In the genomic region with DNA sequence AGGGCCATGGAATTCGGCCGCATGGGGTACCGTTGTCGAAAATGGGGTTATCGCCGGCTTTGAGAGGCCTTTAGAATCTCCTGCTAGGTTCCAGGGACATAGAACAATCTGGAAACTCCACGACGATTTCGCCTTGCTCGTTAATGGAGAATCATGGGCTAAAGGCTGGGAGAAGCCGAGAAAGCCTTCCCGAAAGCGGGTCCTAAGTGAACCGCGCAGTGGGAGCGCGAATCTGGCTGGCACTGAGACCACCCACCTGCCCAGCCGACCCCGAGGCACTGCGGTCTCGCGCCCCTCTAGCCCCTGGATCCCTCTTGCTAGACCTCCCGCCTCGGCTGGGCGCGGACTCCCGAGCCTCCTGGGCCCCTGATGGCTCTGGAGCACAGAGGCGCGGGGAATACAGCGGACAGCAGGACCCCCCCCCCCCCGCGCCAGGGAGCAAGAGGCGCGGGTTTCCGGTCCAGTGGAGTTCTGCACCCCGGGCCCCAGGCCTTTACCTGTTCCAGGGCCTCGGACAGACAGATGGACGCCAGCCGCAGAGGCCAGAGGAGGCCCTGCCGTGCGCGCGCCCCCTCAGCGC, we compare ENCODE assay signal across 9 mouse cellular contexts. TPM values are rescaled to one million over a fixed set of nuclear protein-coding genes. Genes with fewer than 3 reads are reported as not detected.
DNase-seq lines count a peak whose midpoint lies in the region; ATAC-seq lines count a peak whose summit lies in the region.
"Had no signal": no experiment of that assay in that cellular context is flagged by ENCODE, and none has a peak within 500 bp of the region (broad histone marks: within the 10 kb centered on the region; RNA-seq: fewer than 3 reads in every experiment).

No protein-coding gene starts in this region.

- ATAC-seq in hindbrain, embryonic 12.5 days (ENCODE audit: low FRiP score) = no peak
- no peak for ATAC-seq in midbrain, embryonic 14.5 days (ENCODE audit: low FRiP score, low TSS enrichment)

- peak overlapping the region; percentile 67 for H3K4me3 ChIP-seq in heart, embryonic 10.5 days
- peak overlapping the region; percentile 40 for H3K4me3 ChIP-seq in hindbrain, embryonic 12.5 days
- peak overlapping the region; percentile 42 for H3K4me3 ChIP-seq in midbrain, embryonic 14.5 days (replicated peaks; ENCODE audit: low read depth, low read length)

- no peak for DNase-seq in heart, embryonic 10.5 days (ENCODE audit: low spot score)
- no peak for DNase-seq in heart, postnatal 36 days
- peak; percentile 55 for DNase-seq in ZHBTc4 (ENCODE audit: low read depth, low spot score)
- peak; percentile 52 for DNase-seq in midbrain, embryonic 14.5 days
- no peak for DNase-seq in left cerebral cortex, postnatal 10 days (ENCODE audit: extremely low spot score in 1 of 2, low spot score in 2 of 2)
- no peak for DNase-seq in thymus, postnatal 10 days (ENCODE audit: low spot score in 2 of 2)
- no peak for DNase-seq in gastrocnemius, postnatal 25 days

- H3K27ac ChIP-seq in heart, embryonic 10.5 days = peak overlapping the region; percentile 86
- peak overlapping the region; percentile 40 for H3K27ac ChIP-seq in hindbrain, embryonic 12.5 days
- H3K27ac ChIP-seq in midbrain, embryonic 14.5 days (replicated peaks; ENCODE audit: low read depth, low read length) = peak overlapping the region; percentile 38; the same call in 1 of the 2 replicates

- peak overlapping the region; percentile 60 for H3K4me2 ChIP-seq in hindbrain, embryonic 12.5 days (replicated peaks)
- peak overlapping the region; percentile 61 for H3K4me2 ChIP-seq in midbrain, embryonic 14.5 days (ENCODE audit: low read length)

- H3K9ac ChIP-seq in hindbrain, embryonic 12.5 days = peak overlapping the region; percentile 38
- H3K9ac ChIP-seq in midbrain, embryonic 14.5 days (replicated peaks; ENCODE audit: low read length) = peak overlapping the region; percentile 40; the same call in 1 of the 2 replicates

- no peaks in the 10 kb centered on the region for H3K9me3 ChIP-seq in heart, embryonic 10.5 days
- no peaks in the 10 kb centered on the region for H3K9me3 ChIP-seq in hindbrain, embryonic 12.5 days (replicated peaks)
- H3K9me3 ChIP-seq in midbrain, embryonic 14.5 days (ENCODE audit: control insufficient read depth, low read length) = no peaks in the 10 kb centered on the region

- intact Hi-C loops in heart, postnatal 36 days (cut with DNase I) = loop anchor here (5.0 kb wide), 1 partner anchor 50 kb away; no protein-coding TSS in a partner anchor
- intact Hi-C loops in left cerebral cortex, postnatal 10 days (cut with DNase I) = loop anchor here (10.0 kb wide), 1 partner anchor 238 kb away; no protein-coding TSS in a partner anchor

- H3K4me1 ChIP-seq in heart, embryonic 10.5 days = peaks cover 57% of the 10 kb centered on the region
- peaks cover 43% of the 10 kb centered on the region for H3K4me1 ChIP-seq in hindbrain, embryonic 12.5 days
- peaks cover 47% of the 10 kb centered on the region for H3K4me1 ChIP-seq in midbrain, embryonic 14.5 days (ENCODE audit: control insufficient read depth, insufficient read depth, low read length)

- peaks cover 100% of the 10 kb centered on the region for H3K27me3 ChIP-seq in heart, embryonic 10.5 days (ENCODE audit: insufficient read depth, poor library complexity, severe bottlenecking)
- peaks cover 100% of the 10 kb centered on the region for H3K27me3 ChIP-seq in hindbrain, embryonic 12.5 days
- peaks cover 94% of the 10 kb centered on the region for H3K27me3 ChIP-seq in midbrain, embryonic 14.5 days (ENCODE audit: control insufficient read depth, insufficient read depth, low read length)

- H3K36me3 ChIP-seq in heart, embryonic 10.5 days = peaks cover 5% of the 10 kb centered on the region; the same call in 1 of the 2 replicates
- H3K36me3 ChIP-seq in hindbrain, embryonic 12.5 days = no peaks in the 10 kb centered on the region
- H3K36me3 ChIP-seq in midbrain, embryonic 14.5 days (ENCODE audit: control insufficient read depth, insufficient read depth, low read length) = no peaks in the 10 kb centered on the region

- under 1% methylated on average over 44 of the region's 44 CpGs for WGBS in heart, embryonic 10.5 days
- WGBS in hindbrain, embryonic 12.5 days = under 1% methylated on average over 43 of the region's 44 CpGs
- WGBS in midbrain, embryonic 14.5 days = under 1% methylated on average over 41 of the region's 44 CpGs

RNA-seq across cellular contexts. Expression of a gene that starts 3.1 kb away (rescaled TPM):
- 24.5 and 24.8 TPM in 2 replicates for polyA plus RNA-seq in heart, embryonic 10.5 days (2016; fragmentation: Nextera tagmentation; extraction: Ambion mirVana)
- total RNA-seq in heart, postnatal 36 days (2021) = 10 to 100 TPM; 17.3 to 20.1 TPM
- 29.4 and 43.6 TPM in 2 replicates for polyA plus RNA-seq in hindbrain, embryonic 12.5 days (2016; fragmentation: Nextera tagmentation; extraction: Ambion mirVana)
- polyA plus RNA-seq in midbrain, embryonic 14.5 days (2014; fragmentation: Nextera tagmentation; extraction: Ambion mirVana) = 15.4 and 23.0 TPM in 2 replicates
- 1 to 10 TPM; 3.2 to 6.4 TPM for total RNA-seq in left cerebral cortex, postnatal 10 days (2021)
- 1 to 10 TPM; 4.4 to 6.3 TPM for total RNA-seq in gastrocnemius, postnatal 25 days (2021)
- total RNA-seq: CH12.LX had no signal

RNA-seq across cellular contexts. Expression of a gene that starts 25.2 kb away (rescaled TPM):
- polyA plus RNA-seq in heart, embryonic 10.5 days (2016; fragmentation: Nextera tagmentation; extraction: Ambion mirVana) = not detected in 2 replicates
- not detected for total RNA-seq in heart, postnatal 36 days (2021)
- not detected in 2 replicates for polyA plus RNA-seq in hindbrain, embryonic 12.5 days (2016; fragmentation: Nextera tagmentation; extraction: Ambion mirVana)
- polyA plus RNA-seq in midbrain, embryonic 14.5 days (2014; fragmentation: Nextera tagmentation; extraction: Ambion mirVana) = not detected in 2 replicates
- total RNA-seq in left cerebral cortex, postnatal 10 days (2021) = not detected
- not detected for total RNA-seq in gastrocnemius, postnatal 25 days (2021)
- total RNA-seq: CH12.LX had no signal

Comparison
In these comparisons a context has a peak if more than half of its experiments do, and no peak if none do; other contexts are left out.
1. DNase-seq: peak in ZHBTc4 (single experiment) and midbrain, embryonic 14.5 days (single experiment); none in heart, embryonic 10.5 days (single experiment), heart, postnatal 36 days (0 of 2), left cerebral cortex, postnatal 10 days (0 of 2), thymus, postnatal 10 days (0 of 2) and gastrocnemius, postnatal 25 days (single experiment).
2. Peak in every context shown above with its lines, with median percentiles within 50 percentile points of each other: H3K27ac ChIP-seq and H3K4me3 ChIP-seq.